Mouse (Mus musculus): ENCODE data around the gene Ryr1. TPM values are rescaled to one million over a fixed set of nuclear protein-coding genes. Genes with fewer than 3 reads are reported as not detected.

Gene Ryr1
- total RNA-seq, 2 experiments from 2014 or later, result 1,704 to 1,734 TPM

DNA sequence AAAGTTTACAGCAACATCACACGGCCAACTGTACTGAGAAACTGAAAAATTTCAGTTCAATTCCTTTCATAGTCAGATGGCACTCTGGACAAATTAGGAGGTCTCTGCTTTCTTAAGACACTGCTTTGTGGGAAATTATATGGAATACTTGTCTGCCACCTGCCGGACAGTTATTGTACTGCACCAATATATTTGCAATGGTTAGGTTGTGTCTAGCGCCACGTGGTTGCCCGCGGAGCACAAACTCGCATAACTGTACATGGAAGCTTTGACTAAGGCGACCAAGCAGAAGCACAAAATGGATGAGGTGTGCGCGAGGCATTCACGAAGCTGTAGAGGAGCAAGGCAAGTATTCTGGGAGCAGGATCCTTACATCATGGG lies 85.4 kb downstream of the Ryr1 start:
- DNase-seq (ENCODE audit: low spot score), result peak; percentile 80

DNA sequence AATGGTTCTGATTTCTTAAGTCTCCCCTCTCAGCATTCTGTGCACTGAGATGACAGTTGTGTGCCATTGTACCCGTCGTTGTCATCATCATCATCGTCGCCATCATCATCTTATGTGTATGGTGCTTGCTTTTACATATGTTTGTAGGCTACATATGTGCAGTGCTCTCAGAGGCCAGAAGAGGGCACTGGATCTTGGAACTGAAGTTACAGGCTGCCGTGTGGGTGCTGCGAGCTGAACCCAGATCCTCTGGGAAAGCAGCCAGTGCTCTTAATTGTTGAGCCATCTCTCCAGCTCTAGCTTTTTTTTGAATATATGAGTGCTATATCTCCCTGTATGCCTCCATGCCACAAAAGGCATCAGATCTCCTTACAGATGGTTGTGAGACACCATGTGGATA lies 87.7 kb downstream of the Ryr1 start:
- no peak for DNase-seq (ENCODE audit: low spot score)

DNA sequence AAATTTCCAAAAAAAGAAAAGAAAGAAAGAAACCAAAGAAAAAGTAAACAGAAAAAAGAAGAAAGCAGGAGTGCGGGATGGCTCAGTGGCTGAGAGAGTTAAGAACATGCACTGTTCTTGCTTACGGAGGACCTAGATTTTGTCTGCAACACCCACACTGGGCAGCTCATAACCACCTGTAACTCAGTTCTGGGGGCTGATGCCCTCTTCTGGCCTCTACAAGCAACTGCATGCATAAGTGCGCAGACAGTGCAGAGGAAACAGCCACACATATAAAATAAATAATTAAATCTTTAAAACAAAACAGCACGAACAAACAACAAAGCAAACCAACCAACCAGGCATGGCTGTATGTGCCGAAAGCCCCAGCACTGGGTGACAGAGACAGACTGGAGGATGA lies 92.3 kb downstream of the Ryr1 start:
- DNase-seq (ENCODE audit: low spot score), result no peak

DNA sequence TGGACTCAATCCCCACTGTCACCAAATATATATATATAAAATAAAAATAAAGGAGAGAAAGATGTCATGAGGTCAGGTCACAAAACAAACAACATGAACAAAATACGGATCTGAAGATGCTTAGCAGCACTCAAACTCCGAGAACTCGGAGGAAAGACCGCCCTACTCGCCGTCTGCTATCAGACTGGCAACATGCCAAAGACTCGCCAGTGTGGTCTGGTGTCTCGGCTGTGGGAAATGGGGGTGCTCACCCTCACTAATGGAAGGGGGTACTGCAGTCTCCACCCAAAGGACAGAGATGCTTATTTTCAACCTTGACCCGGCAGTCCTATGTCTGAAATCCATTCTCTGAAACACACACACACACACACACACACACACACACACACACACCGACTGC lies 93.3 kb downstream of the Ryr1 start:
- no peak for DNase-seq (ENCODE audit: low spot score)

DNA sequence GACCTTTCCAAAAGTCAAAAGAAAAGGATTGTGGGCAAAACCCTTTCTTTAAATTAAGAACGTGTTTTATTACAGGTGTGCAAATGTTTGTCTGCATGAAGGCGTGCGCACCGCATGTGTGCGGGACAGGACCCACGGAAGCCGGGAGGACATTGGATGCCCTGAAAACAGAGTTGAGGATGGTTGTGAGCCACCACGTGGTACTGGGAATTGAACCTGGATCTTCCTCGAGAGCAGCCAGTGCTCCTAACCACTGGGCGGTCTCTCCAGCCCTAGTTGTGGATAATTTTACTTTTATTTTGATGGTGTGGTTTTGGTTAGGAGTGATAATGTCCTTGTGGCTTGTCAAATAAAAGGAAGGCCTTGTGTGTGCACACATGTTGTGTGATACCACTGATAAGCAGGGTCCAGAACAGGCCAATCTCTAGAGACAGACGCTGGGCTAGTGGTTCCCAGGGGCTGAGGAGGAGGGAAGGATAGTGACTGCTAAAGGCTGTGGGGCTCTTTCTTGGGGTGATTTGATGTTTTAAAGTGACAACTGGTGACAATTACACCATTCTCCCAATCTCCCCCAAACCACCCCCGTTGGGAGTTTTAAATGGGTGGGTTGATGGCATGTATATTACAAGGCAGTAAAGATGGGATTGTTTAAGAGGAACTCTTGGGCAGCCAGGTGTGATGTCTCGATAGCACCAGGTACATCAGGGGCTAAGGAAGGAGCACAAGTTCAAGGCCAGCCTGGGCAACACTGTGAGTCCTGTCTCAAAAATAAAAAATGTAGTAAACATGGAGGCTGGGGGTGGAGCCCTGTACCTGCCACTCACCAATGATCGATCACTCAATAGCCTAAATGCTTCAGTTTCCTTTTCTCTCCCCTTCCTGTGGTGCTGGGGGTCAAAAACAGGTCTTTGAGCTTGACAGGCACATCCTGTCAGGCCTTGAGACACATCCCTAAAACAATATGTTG lies 95.0 kb downstream of the Ryr1 start:
- no peak for DNase-seq (ENCODE audit: low spot score)

DNA sequence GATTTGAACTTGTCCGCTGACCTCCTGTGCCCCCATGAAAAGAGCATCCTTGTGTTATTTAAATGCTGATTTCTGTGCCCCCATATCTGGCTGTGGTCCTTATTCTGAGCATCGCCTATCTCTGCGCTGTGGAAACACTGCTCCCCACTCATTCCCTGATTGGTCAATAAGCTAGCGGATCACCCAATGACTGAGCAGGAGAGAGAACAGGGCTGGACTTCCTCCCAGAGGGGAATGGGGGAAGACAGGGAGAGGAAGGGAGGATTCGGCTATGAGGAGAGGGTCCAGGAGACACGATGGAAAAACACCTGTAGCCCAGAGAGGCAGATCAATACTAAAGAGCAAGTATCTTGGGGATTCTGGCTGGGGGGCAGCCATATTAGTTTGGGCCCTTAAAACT lies 96.2 kb downstream of the Ryr1 start:
- no peak for DNase-seq (ENCODE audit: low spot score)

DNA sequence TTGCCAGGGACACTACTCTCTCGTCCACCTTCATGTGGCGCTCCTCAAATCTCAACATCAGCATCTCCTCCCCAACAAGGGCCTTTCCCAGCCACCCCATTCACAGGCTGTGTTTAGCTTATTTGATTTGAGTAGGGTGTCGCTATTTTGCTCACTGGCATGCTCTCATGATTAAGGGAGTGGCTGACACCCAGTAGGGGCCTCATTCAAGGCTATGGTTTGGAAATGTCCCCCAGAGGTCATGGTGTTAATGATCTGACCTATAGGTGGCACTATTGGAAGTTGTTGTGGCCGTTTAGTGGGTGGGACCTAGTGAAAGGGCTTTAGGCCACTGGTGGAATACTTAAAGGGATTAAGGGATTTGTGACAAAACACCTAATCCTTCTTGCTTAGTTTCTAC lies 98.2 kb downstream of the Ryr1 start:
- DNase-seq (ENCODE audit: low spot score), result no peak

DNA sequence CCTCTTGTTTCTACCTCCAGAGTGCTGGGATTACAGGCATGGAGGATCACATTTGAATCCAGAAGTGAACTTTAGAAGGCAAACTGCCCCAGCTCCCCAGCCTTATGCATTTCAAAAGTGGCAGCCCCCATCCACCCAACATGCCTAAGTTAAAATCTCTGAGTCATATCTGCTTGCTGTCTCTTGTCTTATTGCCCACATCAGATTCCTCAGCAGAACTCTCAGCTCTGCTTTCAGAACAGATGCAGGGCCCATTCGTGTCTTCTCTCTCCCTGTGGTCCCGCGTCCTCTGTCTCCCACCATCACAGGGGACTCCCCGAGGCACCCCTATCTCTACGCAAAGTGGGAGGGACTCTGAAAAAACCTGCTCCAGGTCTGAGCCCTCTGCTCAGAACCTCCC lies 98.8 kb downstream of the Ryr1 start:
- DNase-seq (ENCODE audit: low spot score), result no peak

DNA sequence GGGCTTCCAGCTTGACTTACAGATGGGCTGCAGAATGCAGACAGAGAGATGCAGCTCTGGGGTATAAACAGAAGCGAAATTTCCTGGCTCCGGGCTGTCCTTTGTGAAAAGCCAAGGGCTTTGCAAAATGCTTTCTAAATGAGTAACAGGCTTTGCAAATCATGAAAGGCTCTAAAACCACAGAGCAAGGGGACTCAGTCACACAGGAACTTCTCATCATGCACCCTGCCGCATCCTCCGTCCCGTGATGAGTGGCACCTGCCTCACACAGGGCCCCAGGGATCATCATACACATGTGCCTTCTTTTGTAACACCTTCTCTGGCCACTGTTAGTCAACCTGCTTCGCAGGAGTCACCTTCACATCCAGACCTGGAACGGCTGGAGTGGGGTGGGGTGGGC lies 99.4 kb downstream of the Ryr1 start:
- DNase-seq (ENCODE audit: low spot score), result no peak

DNA sequence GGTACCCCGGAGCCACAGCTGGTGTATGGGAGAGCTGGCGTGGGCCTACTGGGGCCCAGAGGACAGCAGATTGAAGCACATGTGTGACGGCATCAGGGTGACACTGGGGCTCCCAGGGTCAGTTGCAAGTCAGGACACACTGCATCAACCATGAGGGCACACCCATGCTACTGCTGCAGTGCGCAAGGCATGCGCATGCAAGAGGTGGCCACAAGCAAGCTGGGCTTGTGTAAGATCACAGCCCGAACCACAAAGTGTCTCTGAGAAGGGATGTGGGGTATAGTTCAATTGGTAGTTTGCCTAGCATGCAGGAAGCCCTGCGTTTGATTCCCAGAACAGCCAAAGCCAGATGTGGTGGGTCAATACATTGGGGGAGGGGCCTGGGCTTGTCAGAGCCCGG lies 101.5 kb downstream of the Ryr1 start:
- no peak for DNase-seq (ENCODE audit: low spot score)

DNA sequence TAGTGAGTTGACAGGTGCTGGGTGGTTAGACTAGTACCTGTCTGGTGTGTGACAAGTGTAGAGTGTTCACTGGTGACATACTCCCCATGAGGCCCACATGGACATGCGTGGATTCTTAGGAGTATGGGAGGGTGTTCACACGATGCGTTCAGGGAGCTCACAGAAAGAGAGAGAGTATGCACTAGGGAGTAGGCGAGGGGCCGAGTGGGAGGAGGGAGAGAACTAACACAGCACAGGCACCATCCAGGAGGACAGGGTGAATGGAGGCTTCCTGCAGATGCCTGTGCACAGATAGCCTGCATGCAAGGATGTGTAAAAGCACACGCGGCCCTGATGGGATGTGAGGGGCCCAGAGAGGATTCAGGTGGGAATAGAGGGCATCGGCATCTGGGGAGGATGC lies 102.5 kb downstream of the Ryr1 start:
- no peak for DNase-seq (ENCODE audit: low spot score)

DNA sequence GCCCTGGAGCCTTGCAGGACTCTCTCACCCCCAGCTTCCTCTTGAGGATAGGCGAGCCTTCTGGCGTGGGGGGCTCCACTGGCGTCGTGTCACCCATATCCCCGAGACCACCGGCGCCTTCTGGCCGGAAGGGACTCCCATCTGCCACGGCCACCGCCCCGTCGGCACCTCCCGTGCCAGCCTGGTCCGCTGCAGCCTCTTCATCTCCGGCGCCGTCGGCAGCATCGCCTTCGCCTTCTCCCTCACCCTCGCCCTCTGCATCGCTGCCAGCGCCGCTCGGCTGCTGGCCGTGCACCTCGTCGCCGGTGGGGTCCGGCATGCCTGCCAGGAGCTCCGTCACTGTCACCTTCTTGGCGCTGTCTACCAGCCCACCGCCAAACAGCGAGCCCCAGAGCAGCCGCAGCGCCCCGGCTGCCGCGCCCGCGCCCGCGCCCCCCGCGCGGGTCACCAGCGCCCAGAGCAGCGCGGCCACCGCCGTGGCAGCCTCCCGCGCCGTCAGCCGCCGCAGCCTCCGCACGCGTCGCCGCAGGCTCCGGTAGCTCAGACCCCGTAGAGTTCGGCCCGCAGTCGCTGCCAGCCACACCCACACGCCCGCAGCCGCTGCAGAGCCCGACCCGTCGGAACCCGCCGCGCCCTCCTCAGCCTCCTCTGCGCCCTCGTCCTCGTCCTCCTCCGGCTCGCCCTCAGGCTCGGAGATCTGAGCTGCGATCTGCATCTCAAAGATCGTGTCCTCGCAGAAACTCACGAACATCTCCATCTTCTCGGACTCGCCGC lies 105.3 kb downstream of the Ryr1 start:
- no peak for DNase-seq (ENCODE audit: low spot score)

DNA sequence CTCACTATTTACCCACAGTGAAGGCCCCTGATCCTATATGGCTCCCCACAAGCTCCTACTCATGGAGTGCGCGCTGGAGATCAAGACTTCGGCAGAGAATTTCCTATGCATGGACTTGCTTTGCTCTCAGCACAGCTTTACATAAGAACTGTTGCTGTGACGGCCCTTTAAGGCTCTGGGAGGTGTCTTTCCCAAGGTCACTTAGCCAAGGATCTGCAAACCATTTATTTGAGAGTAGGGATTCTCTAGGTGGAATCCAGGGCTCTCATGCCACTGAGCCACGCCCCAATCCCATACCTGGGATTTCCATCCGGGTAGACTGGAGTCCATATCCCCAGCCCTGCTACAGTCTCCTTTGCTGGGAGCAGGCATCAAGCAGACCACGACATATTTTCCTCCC lies 107.8 kb downstream of the Ryr1 start:
- no peak for DNase-seq (ENCODE audit: low spot score)

DNA sequence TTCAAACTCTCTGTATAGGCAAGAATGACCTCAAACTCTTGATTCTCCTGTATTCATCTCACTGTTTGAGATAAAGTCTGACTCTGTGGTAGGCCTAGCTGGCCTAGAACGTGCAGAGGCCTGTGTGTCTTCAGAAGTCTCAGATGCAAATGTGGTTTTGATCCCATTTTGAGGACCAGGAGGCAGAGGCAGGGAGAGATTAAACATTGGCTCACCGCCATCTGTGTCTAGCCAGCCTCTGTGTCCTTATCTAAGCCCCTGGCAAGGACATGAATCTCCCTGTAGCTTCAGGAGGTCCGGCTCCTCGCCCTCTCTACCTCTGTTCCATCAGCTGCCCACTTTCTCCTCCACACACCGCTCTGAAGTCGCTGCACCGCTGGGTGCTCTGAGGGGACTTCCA lies 108.5 kb downstream of the Ryr1 start:
- DNase-seq (ENCODE audit: low spot score), result no peak

DNA sequence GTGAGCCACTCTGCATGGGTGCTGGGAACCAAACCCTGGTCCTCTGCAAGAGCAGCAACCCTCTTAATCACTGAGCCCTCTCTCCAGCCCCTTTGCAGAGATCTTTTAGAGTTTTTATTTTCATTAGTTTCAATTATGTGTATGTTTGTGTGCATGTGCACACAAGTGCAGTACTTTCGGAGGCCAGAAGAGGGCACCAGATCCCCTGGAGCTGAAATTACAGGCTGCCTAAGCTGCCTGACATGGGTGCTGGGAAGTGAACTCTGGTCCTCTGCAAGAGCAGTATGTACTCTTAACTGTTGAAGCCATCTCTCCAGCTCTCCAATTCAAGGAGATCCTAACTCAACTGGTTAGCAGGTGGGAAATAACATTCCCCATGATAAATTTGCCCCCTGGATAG lies 110.0 kb downstream of the Ryr1 start:
- DNase-seq (ENCODE audit: low spot score), result no peak

DNA sequence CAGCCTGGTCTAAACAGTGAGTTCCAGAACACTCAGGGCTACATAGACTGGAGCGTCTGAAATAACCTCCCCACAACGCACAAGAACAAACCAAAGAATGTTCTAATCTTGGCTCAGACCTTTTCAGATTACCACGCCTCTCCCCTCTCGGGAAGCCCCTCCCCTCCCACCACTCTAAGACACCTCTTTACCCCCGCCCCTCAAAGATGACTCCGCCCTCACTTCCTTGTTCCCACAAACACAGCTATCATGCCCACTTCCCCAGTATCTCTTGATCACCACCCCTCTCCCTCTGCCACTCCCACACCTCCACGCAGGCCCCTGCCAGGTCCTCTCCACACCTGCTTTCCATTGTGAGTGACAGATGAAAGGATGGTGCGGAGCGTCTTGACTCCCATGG lies 116.3 kb downstream of the Ryr1 start:
- no peak for DNase-seq (ENCODE audit: low spot score)

DNA sequence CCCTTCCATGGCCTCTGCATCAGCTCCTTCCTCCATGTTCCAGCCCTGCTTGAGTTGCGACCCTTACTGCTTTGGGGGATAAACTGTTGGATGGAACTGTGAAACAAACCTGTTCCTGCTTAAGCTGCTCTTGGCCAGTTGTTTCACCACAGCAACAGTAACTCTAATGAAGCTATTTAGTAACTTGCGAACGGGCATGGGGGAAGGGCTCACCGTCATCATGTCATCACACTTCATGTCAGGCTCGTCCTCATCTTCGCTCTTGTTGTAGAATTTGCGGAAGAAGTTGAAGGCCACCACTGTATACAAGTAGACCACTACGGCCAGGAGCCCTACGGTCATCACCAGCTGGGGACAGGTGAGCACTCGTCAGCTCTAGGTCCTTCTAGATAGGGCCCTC lies 116.8 kb downstream of the Ryr1 start:
- no peak for DNase-seq (ENCODE audit: low spot score)

DNA sequence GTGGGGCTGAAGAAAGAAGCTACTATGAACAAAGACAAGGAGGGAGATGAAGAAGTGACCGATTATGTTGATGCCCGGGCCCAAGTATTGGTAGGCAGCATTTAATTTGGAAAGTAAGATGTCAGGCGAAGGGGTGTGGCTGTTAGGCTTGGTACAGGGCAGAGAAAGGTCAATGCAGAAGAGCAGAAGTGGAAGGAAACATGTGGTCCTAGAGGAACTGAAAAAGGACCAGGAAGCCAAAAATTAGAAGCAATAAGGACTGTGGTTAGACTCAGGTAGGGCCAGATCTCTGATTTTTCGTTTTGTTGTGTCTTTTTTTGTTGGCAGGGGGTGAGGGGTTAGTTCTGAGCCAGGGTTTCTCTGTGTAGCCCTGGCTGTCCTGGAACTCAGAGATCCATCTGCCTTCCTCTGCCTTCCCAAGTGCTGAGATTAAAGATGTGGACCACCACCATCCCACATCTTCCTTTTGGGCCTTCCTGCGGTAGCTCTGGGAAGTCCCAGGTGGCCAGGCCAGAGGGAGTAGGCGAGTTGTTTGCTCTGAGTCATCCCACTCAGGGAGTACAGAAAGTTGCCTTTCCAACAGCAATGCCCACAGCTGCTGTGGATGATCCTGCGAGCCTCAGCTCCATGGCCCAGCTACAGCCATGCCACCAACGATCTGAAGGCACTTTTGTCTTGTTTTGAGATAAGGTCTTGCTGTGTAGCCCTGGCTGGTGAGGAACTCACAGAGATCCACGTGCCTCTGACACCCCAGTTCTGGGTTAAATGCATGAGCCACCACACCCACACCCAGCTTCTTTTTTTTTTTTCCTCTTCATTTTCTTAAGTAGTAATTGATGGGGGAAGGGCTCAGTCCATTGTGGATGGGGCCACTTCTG lies 117.5 kb downstream of the Ryr1 start:
- DNase-seq (ENCODE audit: low spot score), result no peak

DNA sequence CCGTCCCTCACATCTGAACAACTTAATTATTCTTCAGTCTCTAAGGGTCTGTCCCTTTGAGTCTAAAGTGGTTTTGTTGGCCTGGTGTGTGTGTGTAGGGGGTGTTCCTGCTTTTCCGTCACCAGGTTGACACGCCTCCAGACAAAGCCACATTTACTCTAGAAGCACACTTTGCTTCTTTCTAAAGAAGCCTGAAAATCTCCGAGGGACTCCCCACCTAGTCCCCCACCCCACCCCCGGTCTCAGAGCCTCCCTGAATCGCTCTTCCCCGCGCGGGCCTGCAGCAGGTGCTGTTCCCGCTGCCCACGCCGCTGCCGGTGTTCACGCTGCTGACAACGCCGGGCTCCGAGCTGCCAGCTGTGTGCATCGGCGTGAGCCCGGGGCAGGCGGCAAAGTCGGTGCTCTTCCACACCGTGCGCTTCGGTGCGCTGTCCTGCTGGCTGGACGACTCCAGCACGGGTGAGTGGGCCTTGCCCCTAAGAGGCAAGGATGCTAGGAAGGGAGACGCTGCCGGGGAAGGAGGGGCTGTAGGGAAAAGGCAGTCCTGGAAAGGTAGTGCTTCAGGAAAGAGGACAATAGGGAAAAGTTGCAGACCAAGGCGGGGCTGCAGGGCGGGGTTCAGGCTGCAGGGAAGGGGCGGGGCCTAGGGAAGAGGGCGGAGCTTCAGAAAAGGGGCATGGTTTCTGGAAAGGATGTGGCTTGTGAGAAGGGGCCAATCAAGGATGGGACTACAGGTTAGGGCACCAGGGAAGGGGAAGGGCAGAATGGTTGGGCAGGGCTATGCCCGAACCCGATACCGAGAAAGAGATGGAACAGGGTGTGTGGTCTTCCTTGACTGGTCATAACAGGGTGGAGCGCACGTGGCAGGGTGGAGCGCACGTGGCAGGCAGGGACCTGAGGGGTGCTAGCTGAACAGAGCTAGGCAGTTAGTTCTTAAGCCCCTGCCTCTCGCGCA lies 124.1 kb downstream of the Ryr1 start:
- DNase-seq (ENCODE audit: low spot score), result peak; percentile 65

DNA sequence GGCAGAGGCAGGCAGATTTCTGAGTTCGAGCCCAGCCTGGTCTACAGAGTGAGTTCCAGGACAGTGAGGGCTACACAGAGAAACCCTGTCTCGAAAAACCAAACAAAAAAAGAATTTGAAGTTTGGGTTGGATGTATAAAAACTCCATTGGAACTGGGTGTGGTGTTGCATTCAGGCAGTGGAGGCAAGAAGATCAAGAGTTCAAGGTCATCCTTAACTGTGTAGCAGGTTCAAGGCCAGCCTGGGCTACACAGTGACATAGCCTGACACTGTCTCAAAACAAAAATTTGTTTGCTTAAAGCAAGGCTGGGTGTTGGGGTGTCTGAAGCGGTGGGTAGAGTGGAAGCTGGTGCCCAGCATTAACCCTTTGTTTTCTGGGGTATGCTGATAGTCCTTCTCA lies 131.6 kb downstream of the Ryr1 start:
- DNase-seq (ENCODE audit: low spot score), result no peak

DNA sequence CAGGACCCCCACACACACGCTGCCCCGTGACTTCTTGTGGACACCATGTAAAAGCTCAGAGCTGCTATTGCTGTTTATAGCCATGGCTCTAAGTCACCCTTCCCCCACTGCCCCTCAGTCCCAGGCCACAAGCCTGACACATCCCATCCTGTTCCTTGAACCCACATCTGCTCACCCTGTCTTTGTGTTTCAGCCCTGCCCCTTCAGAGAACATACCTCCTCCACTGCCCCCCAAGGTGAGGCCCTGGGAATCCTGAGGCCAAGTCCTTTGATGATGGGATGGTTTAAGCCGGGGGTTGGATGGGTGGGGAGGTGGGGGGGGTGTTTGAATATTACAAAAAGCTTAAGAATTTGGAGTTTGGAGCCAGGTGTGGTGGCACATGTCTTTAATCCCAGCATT lies 132.0 kb downstream of the Ryr1 start:
- no peak for DNase-seq (ENCODE audit: low spot score)
